Mouse (Mus musculus) liver, embryonic 12.5 days (tissue): ENCODE measurements at regions not wholly inside any gene's neighbourhood (a gene's known extent, or its start where the extent isn't known, plus 50 kb on each side); places are given as distances from the start of the nearest gene placed in this dataset.

Experiments used
- ATAC-seq: fragments of 200-750 bp; cut with Nextera tagmentation; 2 replicates; pipeline ENCODE4 v1.8.0; 2017; ENCODE audit warnings: moderate number of reproducible peaks, mild to moderate bottlenecking, moderate library complexity
- H3K27ac ChIP-seq: fragments of 300-500 bp; sonication (generic); 2 replicates; pipeline ENCODE4 v1.5.1; 2016; ENCODE audit warnings: mild to moderate bottlenecking
- H3K27me3 ChIP-seq: fragments of 300-500 bp; sonication (generic); replicated peaks from 2 replicates; pipeline ENCODE4 v1.6.1; 2016; ENCODE audit warnings: mild to moderate bottlenecking, moderate library complexity
- H3K36me3 ChIP-seq: fragments of 300-500 bp; sonication (generic); 2 replicates; pipeline ENCODE4 v1.6.1; 2016; ENCODE audit warnings: mild to moderate bottlenecking, moderate library complexity
- H3K4me1 ChIP-seq: fragments of 300-500 bp; sonication (generic); 2 replicates; pipeline ENCODE4 v1.6.1; 2016
- H3K4me2 ChIP-seq: fragments of 300-500 bp; sonication (generic); 2 replicates; pipeline ENCODE4 v1.6.1; 2016; ENCODE audit warnings: mild to moderate bottlenecking, moderate library complexity
- H3K4me3 ChIP-seq: fragments of 300-500 bp; sonication (generic); 2 replicates; pipeline ENCODE4 v1.5.1; 2016; ENCODE audit warnings: mild to moderate bottlenecking, moderate library complexity
- H3K9ac ChIP-seq: fragments of 300-500 bp; sonication (generic); 2 replicates; pipeline ENCODE4 v1.6.1; 2016; ENCODE audit warnings: mild to moderate bottlenecking, moderate library complexity
- H3K9me3 ChIP-seq: fragments of 300-500 bp; sonication (generic); replicated peaks from 2 replicates; pipeline ENCODE4 v1.6.1; 2016; ENCODE audit warnings: mild to moderate bottlenecking, moderate library complexity
- WGBS: fragments of 180-500 bp; shearing (Covaris S2); methylation state at CpG from one replicate; pipeline ENCODE4 v1.1.7; 2016; ENCODE audit not compliant: insufficient replicate concordance; 5-methylcytosine and 5-hydroxymethylcytosine counted together

- no peak for ATAC-seq
- Histone ChIP-seq H3K4me1 (no peaks in the 10 kb centered on the region), H3K9me3 (no peaks in the 10 kb centered on the region), H3K27ac (no peak overlapping the region), H3K4me2 (no peak overlapping the region), H3K9ac (no peak overlapping the region), H3K4me3 (no peak overlapping the region), H3K36me3 (no peaks in the 10 kb centered on the region), H3K27me3 (no peaks in the 10 kb centered on the region)
- WGBS = 59% methylated on average over 10 of the region's 10 CpGs
Observed at GRCm38 (mm10) chr6:52417439-52418124, 104.3 kb downstream of the Evx1 start.

- H3K9me3 ChIP-seq = no peaks in the 10 kb centered on the region
- no peak overlapping the region for H3K4me2 ChIP-seq
- H3K27me3 ChIP-seq = no peaks in the 10 kb centered on the region
- no peak overlapping the region for H3K27ac ChIP-seq
- H3K4me1 ChIP-seq = no peaks in the 10 kb centered on the region
- no peaks in the 10 kb centered on the region for H3K36me3 ChIP-seq
- WGBS = 63% methylated on average over 12 of the region's 12 CpGs
- ATAC-seq = no peak
- no peak overlapping the region for H3K4me3 ChIP-seq
- H3K9ac ChIP-seq = no peak overlapping the region
Observed at GRCm38 (mm10) chr6:52418451-52419170, 105.3 kb downstream of the Evx1 start.

GRCm38 (mm10) chr6:52420276-52420970, 107.1 kb downstream of the Evx1 start:
- no peak overlapping the region for H3K4me3 ChIP-seq
- no peaks in the 10 kb centered on the region for H3K27me3 ChIP-seq
- no peaks in the 10 kb centered on the region for H3K36me3 ChIP-seq
- no peaks in the 10 kb centered on the region for H3K4me1 ChIP-seq
- no peak for ATAC-seq
- H3K27ac ChIP-seq = no peak overlapping the region
- H3K9ac ChIP-seq = no peak overlapping the region
- no peaks in the 10 kb centered on the region for H3K9me3 ChIP-seq
- WGBS = 74% methylated on average over 7 of the region's 7 CpGs
- H3K4me2 ChIP-seq = no peak overlapping the region

GRCm38 (mm10) chr6:52421771-52422170, 108.5 kb downstream of the Evx1 start:
- no peak overlapping the region for H3K4me2 ChIP-seq
- no peak overlapping the region for H3K27ac ChIP-seq
- no peak for ATAC-seq
- no peaks in the 10 kb centered on the region for H3K9me3 ChIP-seq
- H3K27me3 ChIP-seq = no peaks in the 10 kb centered on the region
- H3K4me1 ChIP-seq = no peaks in the 10 kb centered on the region
- no peak overlapping the region for H3K9ac ChIP-seq
- H3K4me3 ChIP-seq = no peak overlapping the region
- WGBS = 62% methylated on average over 6 of the region's 6 CpGs
- no peaks in the 10 kb centered on the region for H3K36me3 ChIP-seq

- no peak overlapping the region for H3K27ac ChIP-seq
- no peaks in the 10 kb centered on the region for H3K4me1 ChIP-seq
- no peak overlapping the region for H3K4me3 ChIP-seq
- 75% methylated on average over 10 of the region's 10 CpGs for WGBS
- H3K36me3 ChIP-seq = no peaks in the 10 kb centered on the region
- H3K9ac ChIP-seq = no peak overlapping the region
- no peak for ATAC-seq
- no peaks in the 10 kb centered on the region for H3K9me3 ChIP-seq
- no peak overlapping the region for H3K4me2 ChIP-seq
- no peaks in the 10 kb centered on the region for H3K27me3 ChIP-seq
Observed at GRCm38 (mm10) chr6:52422686-52423085, 109.4 kb downstream of the Evx1 start.

GRCm38 (mm10) chr6:52423581-52424107, 110.3 kb downstream of the Evx1 start:
- Histone ChIP-seq H3K4me2 (no peak overlapping the region), H3K9me3 (no peaks in the 10 kb centered on the region), H3K4me3 (no peak overlapping the region), H3K9ac (no peak overlapping the region), H3K27ac (no peak overlapping the region), H3K4me1 (no peaks in the 10 kb centered on the region), H3K27me3 (no peaks in the 10 kb centered on the region), H3K36me3 (no peaks in the 10 kb centered on the region)
- 71% methylated on average over 7 of the region's 7 CpGs for WGBS
- ATAC-seq = no peak

GRCm38 (mm10) chr6:52424440-52424839, 111.1 kb downstream of the Evx1 start:
- no peak for ATAC-seq
- H3K36me3 ChIP-seq = no peaks in the 10 kb centered on the region
- no peak overlapping the region for H3K4me2 ChIP-seq
- H3K9ac ChIP-seq = no peak overlapping the region
- 49% methylated on average over 5 of the region's 5 CpGs for WGBS
- no peaks in the 10 kb centered on the region for H3K4me1 ChIP-seq
- H3K27me3 ChIP-seq = no peaks in the 10 kb centered on the region
- H3K27ac ChIP-seq = no peak overlapping the region
- H3K9me3 ChIP-seq = no peaks in the 10 kb centered on the region
- no peak overlapping the region for H3K4me3 ChIP-seq

- H3K9me3 ChIP-seq = no peaks in the 10 kb centered on the region
- no peaks in the 10 kb centered on the region for H3K4me1 ChIP-seq
- no peaks in the 10 kb centered on the region for H3K36me3 ChIP-seq
- H3K4me3 ChIP-seq = no peak overlapping the region
- no peak for ATAC-seq
- no peaks in the 10 kb centered on the region for H3K27me3 ChIP-seq
- H3K9ac ChIP-seq = no peak overlapping the region
- H3K27ac ChIP-seq = no peak overlapping the region
- WGBS = 78% methylated on average over 4 of the region's 4 CpGs
- H3K4me2 ChIP-seq = no peak overlapping the region
Observed at GRCm38 (mm10) chr6:52425082-52425481, 111.8 kb downstream of the Evx1 start.

- Histone ChIP-seq H3K27me3 (no peaks in the 10 kb centered on the region), H3K4me3 (no peak overlapping the region), H3K27ac (no peak overlapping the region), H3K36me3 (no peaks in the 10 kb centered on the region), H3K9ac (no peak overlapping the region), H3K9me3 (no peaks in the 10 kb centered on the region), H3K4me2 (no peak overlapping the region), H3K4me1 (no peaks in the 10 kb centered on the region)
- WGBS = 69% methylated on average over 11 of the region's 11 CpGs
- no peak for ATAC-seq
Observed at GRCm38 (mm10) chr6:52428489-52429203, 115.3 kb downstream of the Evx1 start.

GRCm38 (mm10) chr6:52429204-52429552, 115.9 kb downstream of the Evx1 start:
- H3K27ac ChIP-seq = no peak overlapping the region
- H3K4me3 ChIP-seq = no peak overlapping the region

GRCm38 (mm10) chr6:52433234-52433633, 119.9 kb downstream of the Evx1 start:
- no peak overlapping the region for H3K4me3 ChIP-seq
- H3K9ac ChIP-seq = no peak overlapping the region
- no peaks in the 10 kb centered on the region for H3K9me3 ChIP-seq
- H3K27ac ChIP-seq = no peak overlapping the region
- H3K36me3 ChIP-seq = no peaks in the 10 kb centered on the region
- no peaks in the 10 kb centered on the region for H3K27me3 ChIP-seq
- 37% methylated on average over 2 of the region's 2 CpGs for WGBS
- no peak overlapping the region for H3K4me2 ChIP-seq
- ATAC-seq = no peak
- no peaks in the 10 kb centered on the region for H3K4me1 ChIP-seq

More at GRCm38 (mm10) chr6:52429204-52429552, 115.9 kb downstream of the Evx1 start:
- no peaks in the 10 kb centered on the region for H3K9me3 ChIP-seq
- H3K27me3 ChIP-seq = no peaks in the 10 kb centered on the region
- no peak for ATAC-seq
- H3K36me3 ChIP-seq = no peaks in the 10 kb centered on the region
- WGBS = 80% methylated on average over 5 of the region's 5 CpGs
- H3K9ac ChIP-seq = no peak overlapping the region
- H3K4me2 ChIP-seq = no peak overlapping the region
- H3K4me1 ChIP-seq = no peaks in the 10 kb centered on the region

GRCm38 (mm10) chr6:52434771-52435170, 121.5 kb downstream of the Evx1 start:
- no peak for ATAC-seq
- Histone ChIP-seq H3K4me3 (no peak overlapping the region), H3K9ac (no peak overlapping the region), H3K36me3 (no peaks in the 10 kb centered on the region), H3K4me1 (no peaks in the 10 kb centered on the region), H3K4me2 (no peak overlapping the region), H3K27ac (no peak overlapping the region), H3K27me3 (no peaks in the 10 kb centered on the region), H3K9me3 (no peaks in the 10 kb centered on the region)
- 60% methylated on average over 4 of the region's 4 CpGs for WGBS
